Mouse (Mus musculus) kidney, embryonic 15.5 days (tissue): ENCODE data around the gene H2al1o. TPM values are rescaled to one million over a fixed set of nuclear protein-coding genes. Genes with fewer than 3 reads are reported as not detected.
"Not testable (repeated sequence)": the region's sequence is repeated elsewhere in the genome, so short reads cannot be mapped to it uniquely, and the experiment has no call there.

ENCODE experiments used
- ATAC-seq: fragments of 200-750 bp; cut with Nextera tagmentation; replicated peaks from 2 replicates; pipeline ENCODE4 v1.8.0; 2017; ENCODE audit warnings: moderate TSS enrichment; ENCODE audit not compliant: low FRiP score
- H3K27ac ChIP-seq: fragments of 300-500 bp; sonication (generic); 2 replicates; pipeline ENCODE4 v1.5.1; 2015; ENCODE audit warnings: mild to moderate bottlenecking, inconsistent platforms
- H3K27me3 ChIP-seq: fragments of 300-500 bp; sonication (generic); 2 replicates; pipeline ENCODE4 v1.6.1; 2015; ENCODE audit warnings: inconsistent platforms
- H3K36me3 ChIP-seq: fragments of 300-500 bp; sonication (generic); 2 replicates; pipeline ENCODE4 v1.6.1; 2015; ENCODE audit warnings: inconsistent platforms
- H3K4me1 ChIP-seq: fragments of 300-500 bp; sonication (generic); 2 replicates; pipeline ENCODE4 v1.6.1; 2015; ENCODE audit warnings: inconsistent platforms
- H3K4me2 ChIP-seq: fragments of 300-500 bp; sonication (generic); 2 replicates; pipeline ENCODE4 v1.6.1; 2015; ENCODE audit warnings: moderate library complexity, mild to moderate bottlenecking, inconsistent platforms
- H3K4me3 ChIP-seq: fragments of 300-500 bp; sonication (generic); replicated peaks from 2 replicates; pipeline ENCODE4 v1.5.1; 2015; ENCODE audit warnings: mild to moderate bottlenecking, inconsistent platforms
- H3K9ac ChIP-seq: fragments of 300-500 bp; sonication (generic); 2 replicates; pipeline ENCODE4 v1.6.1; 2015; ENCODE audit warnings: mild to moderate bottlenecking, inconsistent platforms
- H3K9me3 ChIP-seq: fragments of 300-500 bp; sonication (generic); replicated peaks from 2 replicates; pipeline ENCODE4 v1.6.1; 2016; ENCODE audit warnings: inconsistent platforms
- WGBS: fragments of 180-500 bp; shearing (Covaris S2); methylation state at CpG from one replicate; pipeline ENCODE4 v1.1.7; 2015; ENCODE audit warnings: mixed read lengths; 5-methylcytosine and 5-hydroxymethylcytosine counted together
- polyA plus RNA-seq: library from polyadenylated mRNA; unstranded; fragments of >200 nt; fragmentation: Nextera tagmentation; extraction: Ambion mirVana; gene quantifications from 2 replicates; pipeline ENCODE4 v1.2.1, GENCODE M21; 2015

H2al1o gene
- polyA plus RNA-seq = not detected in 2 replicates

- WGBS = 81% methylated on average over 3 of the region's 3 CpGs
- not testable (repeated sequence) for H3K36me3 ChIP-seq, H3K27ac ChIP-seq, ATAC-seq, H3K9ac ChIP-seq, H3K27me3 ChIP-seq, H3K4me2 ChIP-seq, H3K9me3 ChIP-seq, H3K4me1 ChIP-seq, H3K4me3 ChIP-seq
Observed at GRCm38 (mm10) chrX:9572309-9572708, at the start of gene H2al1o. Gene H2al1o, minus strand, starts transcription at chrX:9572409.

GRCm38 (mm10) chrX:9598036-9598435, 25.8 kb upstream of the H2al1o start:
- not testable (repeated sequence) for H3K4me2 ChIP-seq, H3K4me3 ChIP-seq, ATAC-seq, H3K9ac ChIP-seq, H3K27me3 ChIP-seq, H3K4me1 ChIP-seq, H3K9me3 ChIP-seq, H3K27ac ChIP-seq, H3K36me3 ChIP-seq
- 92% methylated on average over 7 of the region's 7 CpGs for WGBS

- H3K9me3 ChIP-seq = no peaks in the 10 kb centered on the region
- H3K4me1 ChIP-seq = no peaks in the 10 kb centered on the region
- no peak overlapping the region for H3K4me3 ChIP-seq
- no peak for ATAC-seq
- 89% methylated on average over 3 of the region's 3 CpGs for WGBS
- no peak overlapping the region for H3K27ac ChIP-seq
- H3K27me3 ChIP-seq = no peaks in the 10 kb centered on the region
- no peak overlapping the region for H3K4me2 ChIP-seq
- H3K36me3 ChIP-seq = no peaks in the 10 kb centered on the region
- no peak overlapping the region for H3K9ac ChIP-seq
Observed at GRCm38 (mm10) chrX:9536881-9537280, 35.3 kb downstream of the H2al1o start.

Other genes starting within 250 kb of the H2al1o start
- 0.34 TPM in 1 of 2 replicates, not detected in the other for gene H2al1k, start 221.8 kb downstream of the H2al1o start, polyA plus RNA-seq
- 2.3 and 2.6 TPM in 2 replicates for gene Cybb, start 84.6 kb downstream of the H2al1o start, polyA plus RNA-seq
- gene Dynlt3, start 90.6 kb upstream of the H2al1o start, polyA plus RNA-seq = 55.4 and 57.1 TPM in 2 replicates